Mouse (Mus musculus): ENCODE measurements around the gene Aff4. TPM values are rescaled to one million over a fixed set of nuclear protein-coding genes. Genes with fewer than 3 reads are reported as not detected.
A peak's percentile ranks its signal among the peaks of the same experiment; 100 is the strongest.

Gene Aff4
- polyA plus RNA-seq, 1 experiment from 2014 or later, result 20.5 TPM

DNA sequence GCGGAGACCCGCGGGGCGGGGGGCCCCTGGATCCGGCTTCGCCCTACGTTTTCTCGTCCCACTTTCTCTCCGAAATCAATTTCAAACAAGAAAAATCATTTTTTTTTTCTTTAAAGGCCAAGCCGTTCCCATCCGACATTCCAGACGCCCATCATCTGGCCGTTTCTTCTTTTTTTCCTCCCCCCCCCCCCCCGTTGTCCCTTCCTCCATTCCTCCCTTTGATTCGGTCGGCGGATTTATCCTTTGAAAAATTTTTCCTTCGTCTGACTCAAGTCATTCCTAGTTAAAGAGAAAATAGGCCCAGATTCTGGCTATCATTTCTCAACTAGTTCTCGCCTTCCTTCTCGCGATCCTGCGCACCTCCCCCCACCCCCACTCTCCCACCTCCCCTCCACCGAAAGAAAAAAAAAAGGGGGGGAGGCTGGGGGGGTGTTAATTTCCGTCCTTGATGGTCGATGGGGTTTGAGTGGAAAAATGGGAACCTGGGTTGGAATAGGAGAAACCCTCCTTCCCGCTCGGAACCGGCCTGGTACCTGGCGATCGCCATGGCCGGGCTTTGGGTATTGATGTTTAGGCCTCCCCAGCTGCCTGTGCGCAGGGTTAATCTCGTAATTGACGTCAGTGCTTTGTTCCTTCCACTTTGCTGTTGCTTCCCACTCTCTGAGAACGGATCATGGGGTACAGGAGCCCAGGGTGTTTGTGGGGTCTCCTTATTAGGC is 750 bp downstream of the Aff4 start:
- Histone ChIP-seq H3K36me3 (ENCODE audit: control insufficient read depth, insufficient read depth, low read length) (no peaks in the 10 kb centered on the region), H3K27ac (ENCODE audit: low read length) (peak overlapping the region; percentile 98), H3K9ac (ENCODE audit: low read length) (peak overlapping the region; percentile 98), H3K9me3 (replicated peaks; ENCODE audit: control insufficient read depth, low read length) (no peaks in the 10 kb centered on the region), H3K27me3 (ENCODE audit: control insufficient read depth, insufficient read depth, low read length) (no peaks in the 10 kb centered on the region), H3K4me2 (ENCODE audit: low read depth, low read length) (peak overlapping the region; percentile 77), H3K4me3 (replicated peaks; ENCODE audit: low read length) (peak overlapping the region; percentile 95), H3K4me1 (ENCODE audit: control insufficient read depth, insufficient read depth, low read length) (peaks cover 5% of the 10 kb centered on the region)
- under 1% methylated on average over 35 of the region's 35 CpGs for WGBS
- no peak for ATAC-seq (ENCODE audit: insufficient read depth, low FRiP score)

DNA sequence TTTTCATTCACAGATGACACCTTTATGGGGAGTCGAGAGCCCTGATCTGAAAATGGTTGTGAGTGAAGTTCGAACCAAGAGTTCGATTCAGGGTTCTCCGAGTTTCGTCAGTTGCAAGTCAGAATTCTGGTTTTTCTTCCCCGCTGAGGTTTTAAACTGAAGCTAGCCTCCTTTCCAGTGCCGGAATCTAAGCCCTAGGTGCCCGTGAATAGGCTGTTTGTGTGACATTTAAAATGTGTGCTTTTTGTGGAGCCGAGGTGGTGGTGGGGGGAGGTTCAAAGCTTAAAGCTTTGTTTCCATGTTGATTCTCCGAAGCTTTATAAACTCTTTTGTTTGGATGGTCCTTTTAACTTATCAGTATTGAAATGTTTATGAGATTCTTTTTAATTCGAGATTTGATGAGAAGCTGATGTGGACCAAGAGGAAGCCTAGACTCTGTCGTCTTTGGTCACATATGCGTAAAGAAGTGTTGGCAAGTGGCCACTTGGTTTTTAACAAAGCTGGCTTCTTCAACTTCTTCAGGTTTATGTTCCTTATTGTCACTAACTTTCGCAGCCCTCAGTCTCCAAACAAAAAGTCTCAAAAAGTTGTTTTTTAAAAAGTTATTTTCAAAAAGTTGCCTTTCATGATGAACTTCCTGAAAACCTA is 1.4 kb downstream of the Aff4 start:
- 3% methylated on average over 14 of the region's 14 CpGs for WGBS
- Histone ChIP-seq H3K9me3 (replicated peaks; ENCODE audit: control insufficient read depth, low read length) (no peaks in the 10 kb centered on the region), H3K36me3 (ENCODE audit: control insufficient read depth, insufficient read depth, low read length) (no peaks in the 10 kb centered on the region), H3K27ac (ENCODE audit: low read length) (peak overlapping the region; percentile 98), H3K27me3 (ENCODE audit: control insufficient read depth, insufficient read depth, low read length) (no peaks in the 10 kb centered on the region), H3K9ac (ENCODE audit: low read length) (peak overlapping the region; percentile 98), H3K4me1 (ENCODE audit: control insufficient read depth, insufficient read depth, low read length) (peaks cover 5% of the 10 kb centered on the region), H3K4me3 (replicated peaks; ENCODE audit: low read length) (peak overlapping the region; percentile 95), H3K4me2 (ENCODE audit: low read depth, low read length) (peak overlapping the region; percentile 77)
- no peak for ATAC-seq (ENCODE audit: insufficient read depth, low FRiP score)

DNA sequence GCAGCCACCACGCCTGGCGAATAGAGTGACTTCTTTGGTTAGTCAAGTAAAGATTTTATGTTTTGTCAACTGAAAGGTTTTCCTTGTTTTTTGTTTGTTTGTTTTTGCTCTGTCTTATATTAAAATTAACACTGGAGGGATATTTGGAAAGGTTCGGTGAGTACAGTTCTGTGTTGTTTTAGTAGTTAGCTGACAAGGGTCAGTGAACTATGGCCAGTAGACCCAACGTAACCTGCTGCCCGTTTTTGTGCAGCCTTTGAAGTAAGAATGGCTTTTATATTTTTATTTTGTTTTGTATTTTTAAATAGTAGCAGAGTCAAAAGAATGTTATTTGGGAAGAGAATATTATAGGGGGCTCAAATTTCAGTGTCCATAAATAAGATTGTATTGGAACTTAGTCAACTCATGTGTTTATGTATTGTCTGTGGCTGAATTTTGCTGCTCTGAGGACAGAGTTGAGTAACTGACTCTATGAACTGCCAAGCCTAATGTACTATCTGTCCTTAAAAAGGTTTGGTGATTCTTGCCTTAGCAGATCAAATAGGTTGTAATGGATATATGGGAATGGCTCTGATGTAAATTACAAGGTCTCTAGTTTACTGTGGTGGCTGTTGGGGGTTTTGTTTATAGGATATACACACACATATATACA is 8.0 kb downstream of the Aff4 start:
- no peak for ATAC-seq (ENCODE audit: insufficient read depth, low FRiP score)
- no peaks in the 10 kb centered on the region for H3K4me1 ChIP-seq (ENCODE audit: control insufficient read depth, insufficient read depth, low read length)
- no peaks in the 10 kb centered on the region for H3K36me3 ChIP-seq (ENCODE audit: control insufficient read depth, insufficient read depth, low read length)
- H3K27ac ChIP-seq (ENCODE audit: low read length), result no peak overlapping the region
- no peaks in the 10 kb centered on the region for H3K9me3 ChIP-seq (replicated peaks; ENCODE audit: control insufficient read depth, low read length)
- WGBS, result 93% methylated on average over 5 of the region's 5 CpGs
- H3K4me3 ChIP-seq (replicated peaks; ENCODE audit: low read length), result no peak overlapping the region
- no peak overlapping the region for H3K4me2 ChIP-seq (ENCODE audit: low read depth, low read length)
- no peak overlapping the region for H3K9ac ChIP-seq (ENCODE audit: low read length)
- H3K27me3 ChIP-seq (ENCODE audit: control insufficient read depth, insufficient read depth, low read length), result no peaks in the 10 kb centered on the region

GRCm38 (mm10) chr11:53367032-53367431 is 16.4 kb downstream of the Aff4 start:
- H3K4me3 ChIP-seq (replicated peaks; ENCODE audit: low read length), result no peak overlapping the region
- H3K4me2 ChIP-seq (ENCODE audit: low read depth, low read length), result no peak overlapping the region
- no peak for ATAC-seq (ENCODE audit: insufficient read depth, low FRiP score)
- H3K36me3 ChIP-seq (ENCODE audit: control insufficient read depth, insufficient read depth, low read length), result peaks cover 7% of the 10 kb centered on the region
- WGBS, result 84% methylated on average over 2 of the region's 2 CpGs
- no peaks in the 10 kb centered on the region for H3K9me3 ChIP-seq (replicated peaks; ENCODE audit: control insufficient read depth, low read length)
- no peaks in the 10 kb centered on the region for H3K4me1 ChIP-seq (ENCODE audit: control insufficient read depth, insufficient read depth, low read length)
- H3K9ac ChIP-seq (ENCODE audit: low read length), result no peak overlapping the region
- no peak overlapping the region for H3K27ac ChIP-seq (ENCODE audit: low read length)
- H3K27me3 ChIP-seq (ENCODE audit: control insufficient read depth, insufficient read depth, low read length), result no peaks in the 10 kb centered on the region

DNA sequence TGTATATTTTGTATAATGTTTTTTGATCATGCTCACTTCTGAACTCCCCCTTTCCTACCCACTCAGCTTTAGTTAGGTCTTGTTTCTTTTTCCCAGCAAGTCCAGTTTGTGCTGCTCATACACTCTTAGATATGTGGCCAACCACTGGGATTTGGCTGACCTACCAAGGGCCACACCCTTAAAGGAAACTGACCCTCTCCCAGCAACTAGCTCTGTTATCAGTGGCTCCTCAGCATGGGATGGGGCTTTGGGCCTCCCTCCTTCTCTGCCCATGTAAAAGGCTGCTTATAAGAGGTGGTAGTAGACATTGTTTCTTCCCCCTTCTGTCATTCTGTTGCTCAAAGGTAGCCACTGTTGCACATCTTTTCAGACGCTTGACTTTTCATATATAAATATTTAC is 28.3 kb downstream of the Aff4 start:
- no peaks in the 10 kb centered on the region for H3K9me3 ChIP-seq (replicated peaks; ENCODE audit: control insufficient read depth, low read length)
- no peak for ATAC-seq (ENCODE audit: insufficient read depth, low FRiP score)
- H3K4me2 ChIP-seq (ENCODE audit: low read depth, low read length), result no peak overlapping the region
- H3K27me3 ChIP-seq (ENCODE audit: control insufficient read depth, insufficient read depth, low read length), result no peaks in the 10 kb centered on the region
- peaks cover 4% of the 10 kb centered on the region for H3K36me3 ChIP-seq (ENCODE audit: control insufficient read depth, insufficient read depth, low read length)
- 76% methylated on average over 1 of the region's 1 CpGs for WGBS
- H3K4me3 ChIP-seq (replicated peaks; ENCODE audit: low read length), result no peak overlapping the region
- no peak overlapping the region for H3K27ac ChIP-seq (ENCODE audit: low read length)
- no peak overlapping the region for H3K9ac ChIP-seq (ENCODE audit: low read length)
- H3K4me1 ChIP-seq (ENCODE audit: control insufficient read depth, insufficient read depth, low read length), result no peaks in the 10 kb centered on the region

GRCm38 (mm10) chr11:53383758-53384428 is 33.3 kb downstream of the Aff4 start:
- 88% methylated on average over 2 of the region's 2 CpGs for WGBS
- Histone ChIP-seq H3K36me3 (ENCODE audit: control insufficient read depth, insufficient read depth, low read length) (peaks cover 7% of the 10 kb centered on the region), H3K4me2 (ENCODE audit: low read depth, low read length) (no peak overlapping the region), H3K27me3 (ENCODE audit: control insufficient read depth, insufficient read depth, low read length) (no peaks in the 10 kb centered on the region), H3K4me1 (ENCODE audit: control insufficient read depth, insufficient read depth, low read length) (no peaks in the 10 kb centered on the region), H3K27ac (ENCODE audit: low read length) (no peak overlapping the region), H3K9me3 (replicated peaks; ENCODE audit: control insufficient read depth, low read length) (no peaks in the 10 kb centered on the region), H3K9ac (ENCODE audit: low read length) (no peak overlapping the region), H3K4me3 (replicated peaks; ENCODE audit: low read length) (no peak overlapping the region)
- ATAC-seq (ENCODE audit: insufficient read depth, low FRiP score), result no peak

DNA sequence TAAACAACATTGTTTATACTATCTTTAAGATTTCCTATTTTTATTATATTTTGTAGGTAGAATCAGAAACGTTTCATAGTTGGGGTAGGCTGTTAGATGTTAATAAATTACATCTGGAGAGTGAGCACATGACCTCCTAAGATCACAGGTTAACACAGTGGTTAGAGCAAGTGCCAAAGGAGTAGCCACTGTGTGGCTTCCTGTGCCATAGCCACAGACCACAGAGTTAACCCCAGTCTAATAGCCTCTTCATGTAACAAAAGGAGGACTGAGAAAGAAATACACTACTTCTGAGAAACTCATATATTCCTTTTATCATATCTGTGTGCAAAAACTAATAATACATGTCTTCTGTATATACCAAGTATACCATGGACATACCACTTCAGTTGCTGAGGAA is 43.2 kb downstream of the Aff4 start:
- ATAC-seq (ENCODE audit: insufficient read depth, low FRiP score), result no peak
- WGBS, result 81% methylated on average over 1 of the region's 1 CpGs
- H3K36me3 ChIP-seq (ENCODE audit: control insufficient read depth, insufficient read depth, low read length), result peaks cover 23% of the 10 kb centered on the region

GRCm38 (mm10) chr11:53403638-53404037 is 53.0 kb downstream of the Aff4 start:
- Histone ChIP-seq H3K9me3 (replicated peaks; ENCODE audit: control insufficient read depth, low read length) (no peaks in the 10 kb centered on the region), H3K27ac (ENCODE audit: low read length) (no peak overlapping the region), H3K27me3 (ENCODE audit: control insufficient read depth, insufficient read depth, low read length) (no peaks in the 10 kb centered on the region), H3K36me3 (ENCODE audit: control insufficient read depth, insufficient read depth, low read length) (peaks cover 28% of the 10 kb centered on the region; the same call in 1 of the 2 replicates), H3K4me2 (ENCODE audit: low read depth, low read length) (no peak overlapping the region), H3K4me3 (replicated peaks; ENCODE audit: low read length) (no peak overlapping the region), H3K9ac (ENCODE audit: low read length) (no peak overlapping the region), H3K4me1 (ENCODE audit: control insufficient read depth, insufficient read depth, low read length) (no peaks in the 10 kb centered on the region)
- no peak for ATAC-seq (ENCODE audit: insufficient read depth, low FRiP score)
- WGBS, result 85% methylated on average over 1 of the region's 1 CpGs

More for the DNA sequence above, 43.2 kb downstream of the Aff4 start:
- no peak overlapping the region for H3K27ac ChIP-seq (ENCODE audit: low read length)
- H3K9me3 ChIP-seq (replicated peaks; ENCODE audit: control insufficient read depth, low read length), result no peaks in the 10 kb centered on the region
- H3K4me2 ChIP-seq (ENCODE audit: low read depth, low read length), result no peak overlapping the region
- H3K4me3 ChIP-seq (replicated peaks; ENCODE audit: low read length), result no peak overlapping the region
- no peak overlapping the region for H3K9ac ChIP-seq (ENCODE audit: low read length)
- H3K4me1 ChIP-seq (ENCODE audit: control insufficient read depth, insufficient read depth, low read length), result no peaks in the 10 kb centered on the region
- H3K27me3 ChIP-seq (ENCODE audit: control insufficient read depth, insufficient read depth, low read length), result no peaks in the 10 kb centered on the region

DNA sequence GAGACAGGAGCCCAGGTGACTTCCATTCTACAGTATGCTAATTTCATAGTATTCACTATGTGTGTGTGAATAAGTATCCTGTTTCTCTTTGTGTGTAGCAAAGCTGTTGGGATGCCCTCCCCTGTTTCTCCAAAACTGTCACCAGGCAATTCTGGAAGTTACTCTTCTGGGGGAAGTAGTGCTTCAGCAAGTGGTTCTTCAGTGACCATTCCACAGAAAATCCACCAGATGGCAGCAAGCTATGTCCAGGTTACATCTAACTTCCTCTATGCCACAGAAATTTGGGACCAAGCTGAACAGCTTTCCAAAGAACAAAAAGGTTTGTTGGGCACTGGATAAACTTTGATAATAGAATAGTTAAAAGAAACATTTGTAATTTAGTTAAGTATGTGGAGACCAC is 61.1 kb downstream of the Aff4 start:
- H3K9me3 ChIP-seq (replicated peaks; ENCODE audit: control insufficient read depth, low read length), result no peaks in the 10 kb centered on the region
- H3K27me3 ChIP-seq (ENCODE audit: control insufficient read depth, insufficient read depth, low read length), result no peaks in the 10 kb centered on the region
- no peak overlapping the region for H3K4me2 ChIP-seq (ENCODE audit: low read depth, low read length)
- no peak overlapping the region for H3K4me3 ChIP-seq (replicated peaks; ENCODE audit: low read length)
- no peak overlapping the region for H3K27ac ChIP-seq (ENCODE audit: low read length)
- H3K9ac ChIP-seq (ENCODE audit: low read length), result no peak overlapping the region
- H3K4me1 ChIP-seq (ENCODE audit: control insufficient read depth, insufficient read depth, low read length), result no peaks in the 10 kb centered on the region
- H3K36me3 ChIP-seq (ENCODE audit: control insufficient read depth, insufficient read depth, low read length), result peaks cover 34% of the 10 kb centered on the region
- no peak for ATAC-seq (ENCODE audit: insufficient read depth, low FRiP score)

Data from stomach, embryonic 16.5 days (tissue).